Mouse (Mus musculus): ENCODE results near the gene Nthl1. TPM values are rescaled to one million over a fixed set of nuclear protein-coding genes. Genes with fewer than 3 reads are reported as not detected.

Gene Nthl1
- total RNA-seq, 2 experiments from 2014 or later, result 7.0 to 8.5 TPM

DNA sequence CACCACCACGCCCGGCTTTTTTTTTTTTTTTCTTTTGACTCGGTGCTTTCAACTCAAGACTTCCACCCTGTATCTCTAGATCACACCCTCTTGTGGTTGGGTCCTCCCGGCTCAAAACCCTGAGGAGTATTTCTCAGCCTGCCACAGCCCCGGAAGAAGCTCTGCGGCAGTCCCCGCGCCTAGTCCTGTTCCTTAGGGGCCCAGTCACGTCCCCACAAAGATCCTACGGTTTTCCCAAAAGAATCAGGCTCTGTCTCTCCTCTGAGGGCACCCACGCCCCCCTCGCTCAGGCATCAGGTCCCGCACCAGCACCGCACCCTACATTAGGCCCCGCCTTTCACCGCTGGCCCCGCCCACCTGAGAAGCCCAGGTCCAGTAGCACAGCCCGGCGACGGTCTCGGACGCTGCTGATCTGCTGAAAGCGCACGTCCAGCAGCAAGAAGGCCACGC lies 54.7 kb downstream of the Nthl1 start:
- DNase-seq, result no peak
- intact Hi-C loops (cut with DNase I), result no loop called here

DNA sequence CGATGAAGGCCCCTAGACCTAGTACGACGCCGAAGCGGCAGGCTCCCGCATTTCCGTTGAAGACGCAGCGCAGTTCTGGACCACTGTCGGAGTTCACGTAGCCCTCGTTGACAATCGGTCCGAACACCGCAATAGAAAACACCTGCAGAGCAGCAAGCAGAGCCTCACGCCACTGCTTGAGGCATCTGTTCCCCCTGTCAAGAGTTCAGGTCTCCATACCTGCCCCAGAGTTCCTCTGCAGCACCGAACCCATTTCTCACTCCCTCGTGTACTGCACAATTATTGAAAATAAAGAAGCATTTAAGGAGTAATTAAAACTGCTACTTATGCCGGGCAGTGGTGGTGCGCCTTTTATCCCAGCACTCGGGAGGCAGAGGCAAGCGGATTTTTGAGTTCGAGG lies 55.1 kb downstream of the Nthl1 start:
- DNase-seq, result no peak

More for the DNA sequence above, 55.1 kb downstream of the Nthl1 start:
- intact Hi-C loops (cut with DNase I), result no loop called here

Small RNAs within 50 kb of the gene (microRNA-seq; reads per million reads assigned to microRNA genes)
- gene Gm24589, result not detected

Other genes with a start within 250 kb of the Nthl1 start
- gene Rnps1, start 218.1 kb upstream of the Nthl1 start, total RNA-seq (2021), result 100 to 1,000 TPM; 204 to 208 TPM
- gene Eci1, start 206.0 kb upstream of the Nthl1 start, total RNA-seq (2021), result 10 to 100 TPM in 1 of 2 experiments, 1 to 10 TPM in 1; 9.4 to 11.5 TPM
- 1 to 10 TPM; 7.1 to 8.5 TPM for gene Dnase1l2, start 189.6 kb upstream of the Nthl1 start, total RNA-seq (2021)
- gene E4f1, start 162.4 kb upstream of the Nthl1 start, total RNA-seq (2021), result 10 to 100 TPM; 39.0 to 41.7 TPM
- 10 to 100 TPM; 45.3 to 45.9 TPM for gene Pgp, start 162.3 kb upstream of the Nthl1 start, total RNA-seq (2021)
- under 1 TPM; 0.54 to 0.92 TPM for gene Bricd5, start 158.8 kb upstream of the Nthl1 start, total RNA-seq (2021)
- 10 to 100 TPM; 33.4 to 39.1 TPM for gene Mlst8, start 153.6 kb upstream of the Nthl1 start, total RNA-seq (2021)
- gene Caskin1, start 144.1 kb upstream of the Nthl1 start, total RNA-seq (2021), result 100 to 1,000 TPM; 158 to 180 TPM
- 100 to 1,000 TPM; 166 to 172 TPM for gene Traf7, start 104.7 kb upstream of the Nthl1 start, total RNA-seq (2021)
- gene Rab26, start 98.5 kb upstream of the Nthl1 start, total RNA-seq (2021), result 10 to 100 TPM; 12.2 to 12.5 TPM
- gene Pkd1, start 82.8 kb upstream of the Nthl1 start, total RNA-seq (2021), result 10 to 100 TPM; 75.0 to 91.3 TPM
- gene Tsc2, start 50 bp upstream of the Nthl1 start, total RNA-seq (2021), result 100 to 1,000 TPM; 152 to 158 TPM
- gene Slc9a3r2, start 17.6 kb downstream of the Nthl1 start, total RNA-seq (2021), result 10 to 100 TPM; 40.2 to 43.6 TPM
- gene Npw, start 25.8 kb downstream of the Nthl1 start, total RNA-seq (2021), result under 1 TPM in 1 of 2 experiments, not detected in 1; 0.66 TPM
- gene Zfp598, start 37.0 kb downstream of the Nthl1 start, total RNA-seq (2021), result 10 to 100 TPM; 45.5 to 48.5 TPM
- 100 to 1,000 TPM; 164 to 176 TPM for gene Syngr3, start 57.3 kb downstream of the Nthl1 start, total RNA-seq (2021)
- gene Gfer, start 63.5 kb downstream of the Nthl1 start, total RNA-seq (2021), result 10 to 100 TPM; 21.0 to 22.7 TPM
- gene Noxo1, start 63.6 kb downstream of the Nthl1 start, total RNA-seq (2021), result 1 to 10 TPM; 5.6 to 7.2 TPM
- gene Tbl3, start 75.0 kb downstream of the Nthl1 start, total RNA-seq (2021), result 10 to 100 TPM; 34.8 to 36.6 TPM
- not detected for gene Rnf151, start 85.4 kb downstream of the Nthl1 start, total RNA-seq (2021)
- gene Rps2, start 85.4 kb downstream of the Nthl1 start, total RNA-seq (2021), result 100 to 1,000 TPM; 619 to 676 TPM
- gene Ndufb10, start 91.8 kb downstream of the Nthl1 start, total RNA-seq (2021), result 100 to 1,000 TPM; 130 to 145 TPM
- gene Rpl3l, start 95.1 kb downstream of the Nthl1 start, total RNA-seq (2021), result not detected
- 10 to 100 TPM; 36.6 to 42.7 TPM for gene Msrb1, start 104.0 kb downstream of the Nthl1 start, total RNA-seq (2021)
- gene Hs3st6, start 120.3 kb downstream of the Nthl1 start, total RNA-seq (2021), result not detected
- not detected for gene Meiob, start 171.6 kb downstream of the Nthl1 start, total RNA-seq (2021)
- 10 to 100 TPM; 48.0 to 50.0 TPM for gene Hagh, start 207.5 kb downstream of the Nthl1 start, total RNA-seq (2021)
- 10 to 100 TPM; 13.1 to 13.8 TPM for gene Fahd1, start 217.7 kb downstream of the Nthl1 start, total RNA-seq (2021)
- under 1 TPM in 1 of 2 experiments, not detected in 1; 0.22 TPM for gene Igfals, start 233.3 kb downstream of the Nthl1 start, total RNA-seq (2021)

Measured in left cerebral cortex, postnatal 4 days (tissue).